Mouse (Mus musculus) stomach, postnatal 0 days (tissue): ENCODE measurements at regions not wholly inside any gene's neighbourhood (a gene's known extent, or its start where the extent isn't known, plus 50 kb on each side); places are given as distances from the start of the nearest gene placed in this dataset.

ENCODE experiments used
- CTCF ChIP-seq: IDR thresholded peaks from 2 replicates; pipeline ENCODE4 v1.5.1; 2016; ENCODE audit warnings: antibody characterized with exemption, low read depth, mild to moderate bottlenecking, moderate library complexity
- EP300 ChIP-seq: optimal IDR thresholded peaks from 2 replicates; pipeline ENCODE3; 2016; ENCODE audit warnings: antibody characterized with exemption

DNA sequence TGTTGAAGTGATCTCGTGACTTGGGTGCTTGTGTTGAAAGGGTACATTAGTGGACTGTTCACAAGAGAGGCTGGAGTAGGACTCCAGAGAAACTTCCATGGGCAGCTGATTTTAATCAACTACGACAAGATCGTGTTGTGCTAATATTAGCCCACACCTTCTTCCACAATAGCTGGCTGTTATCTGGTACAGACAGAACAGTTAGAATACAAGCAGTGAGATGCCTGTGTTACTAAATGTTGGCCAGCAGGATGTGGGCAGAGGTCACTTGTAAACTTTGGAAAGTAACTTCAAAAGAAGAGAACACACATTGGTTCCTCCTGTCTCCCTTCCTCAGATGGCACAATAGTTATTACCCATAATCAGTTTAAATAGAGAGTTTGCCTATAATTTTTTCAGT is 57.0 kb upstream of the Ctla4 start:
- TF ChIP-seq CTCF (no peak), EP300 (no peak)
